Mouse (Mus musculus) heart, postnatal 36 days (tissue): ENCODE results near the gene Nppb. TPM values are rescaled to one million over a fixed set of nuclear protein-coding genes. Genes with fewer than 3 reads are reported as not detected.
A peak's percentile ranks its signal among the peaks of the same experiment; 100 is the strongest.

ENCODE experiments used
- DNase-seq, 2 experiments: peaks; one replicate each; pipeline ENCODE4 v3.0.0; 2021 to 2022
- intact Hi-C: fragments of 180-260 bp; cut with DNase I; formaldehyde crosslinking; loops from one replicate; pipeline ENCODE4 v1.15.1; 2025
- total RNA-seq, 2 experiments: library from RNA; stranded (reverse); gene quantifications; 2 replicates each; pipeline ENCODE4 v1.2.3; 2021

Gene Nppb
- total RNA-seq = 100 to 1,000 TPM in 1 of 2 experiments, 10 to 100 TPM in 1; 93.0 to 227 TPM

DNA sequence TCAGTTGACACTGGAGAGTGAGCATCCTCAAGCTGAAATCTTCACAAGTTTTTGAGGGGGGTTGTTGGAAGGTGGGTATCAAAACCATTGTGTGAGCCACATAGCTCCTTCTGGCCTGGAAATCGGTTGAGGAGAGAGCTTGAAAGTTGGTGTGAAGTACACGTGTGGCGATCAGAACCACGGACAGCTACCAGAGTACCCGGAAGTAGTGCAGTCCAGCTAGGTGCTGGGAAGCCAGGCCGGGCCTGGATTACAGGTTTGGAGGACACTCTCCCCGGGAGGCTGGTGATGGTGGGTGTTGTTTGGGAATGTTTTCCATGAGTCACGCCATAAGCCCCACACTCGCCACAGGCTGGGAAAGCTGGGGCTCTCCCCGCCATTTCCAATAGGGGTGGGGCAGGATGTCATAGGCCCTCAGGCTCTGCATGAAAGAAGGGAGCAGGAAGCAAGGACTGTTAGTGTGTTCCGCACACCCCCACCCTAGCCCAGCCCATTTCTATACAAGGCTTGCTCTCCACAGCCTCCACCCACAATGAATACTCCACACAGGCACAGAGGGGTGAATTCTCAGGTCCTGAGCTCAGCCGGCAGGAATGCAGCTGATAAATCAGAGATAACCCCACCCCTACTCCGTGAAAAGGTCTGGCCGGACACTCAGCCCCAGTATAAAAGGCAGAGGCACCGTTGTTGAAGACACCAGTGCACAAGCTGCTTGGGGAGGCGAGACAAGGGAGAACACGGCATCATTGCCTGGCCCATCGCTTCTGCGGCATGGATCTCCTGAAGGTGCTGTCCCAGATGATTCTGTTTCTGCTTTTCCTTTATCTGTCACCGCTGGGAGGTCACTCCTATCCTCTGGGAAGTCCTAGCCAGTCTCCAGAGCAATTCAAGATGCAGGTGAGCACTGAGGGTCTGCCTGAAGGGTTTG is at the start of gene Nppb:
Gene Nppb (plus strand): TSS at position 584 of the 928 bp plus-strand sequence.
- peak; percentile 50 to 56 for DNase-seq
- intact Hi-C loops = no loop called here

DNA sequence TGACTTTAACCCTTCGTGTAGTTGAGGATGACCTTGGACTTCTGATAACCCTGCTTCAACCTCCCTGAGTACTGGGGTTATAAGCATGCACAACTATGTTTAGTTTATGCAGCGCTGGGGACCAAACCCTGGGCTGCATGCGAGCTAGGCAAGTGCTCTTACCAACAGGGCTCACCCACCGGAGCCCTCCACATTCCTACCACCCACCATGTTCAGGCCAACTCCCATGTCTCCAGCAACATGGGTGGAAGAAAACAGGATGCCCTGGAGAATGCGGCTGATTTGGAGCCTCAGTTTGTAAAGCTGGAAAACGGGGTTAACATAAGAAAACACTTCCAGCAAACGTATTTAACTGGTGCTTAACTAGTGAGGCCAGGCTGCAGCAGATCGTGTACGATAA is 49.7 kb upstream of the Nppb start:
- intact Hi-C loops = loop anchor here (2.0 kb wide), 1 partner anchor 31 kb away; the partner anchor contains the start of gene Mfn2
- DNase-seq = no peak

DNA sequence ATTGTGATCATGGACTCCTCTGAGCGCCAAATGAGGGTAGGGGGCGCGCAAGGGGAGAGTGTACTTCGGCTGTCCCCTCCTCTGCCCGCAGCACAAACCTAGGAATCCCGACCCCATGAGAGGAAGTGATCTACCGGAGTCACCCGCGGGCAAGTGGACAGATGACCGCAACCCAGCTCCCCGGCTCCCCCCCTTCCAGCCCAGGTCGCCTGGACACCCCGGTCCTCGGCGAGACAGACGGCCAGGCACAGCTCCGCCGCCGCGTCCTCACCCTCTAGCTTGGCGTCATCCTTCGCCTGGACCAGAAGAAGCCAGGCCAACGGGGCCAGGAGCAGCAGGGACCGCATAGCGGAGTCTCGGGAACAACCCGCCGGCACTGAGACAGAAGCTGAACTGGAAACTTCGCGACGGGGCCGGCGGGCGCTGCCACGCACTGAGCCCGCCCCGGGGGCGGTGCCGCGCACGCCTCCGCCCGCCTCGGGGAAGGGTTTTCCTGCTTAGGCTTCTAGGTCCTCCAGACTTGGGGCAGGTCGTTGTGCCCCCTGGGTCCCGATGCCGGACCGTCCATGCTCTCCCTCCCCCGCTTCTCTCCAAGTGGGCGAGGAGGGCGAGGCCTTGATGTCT is 49.1 kb upstream of the Nppb start, which contains the start of gene Plod1:
Gene Plod1 (minus strand): TSS at position 437 of the 624 bp plus-strand sequence.
- peak; percentile 91 to 92 for DNase-seq
- intact Hi-C loops = loop anchor here (2.0 kb wide), 1 partner anchor 32 kb away; the partner anchor contains the start of gene Mfn2

DNA sequence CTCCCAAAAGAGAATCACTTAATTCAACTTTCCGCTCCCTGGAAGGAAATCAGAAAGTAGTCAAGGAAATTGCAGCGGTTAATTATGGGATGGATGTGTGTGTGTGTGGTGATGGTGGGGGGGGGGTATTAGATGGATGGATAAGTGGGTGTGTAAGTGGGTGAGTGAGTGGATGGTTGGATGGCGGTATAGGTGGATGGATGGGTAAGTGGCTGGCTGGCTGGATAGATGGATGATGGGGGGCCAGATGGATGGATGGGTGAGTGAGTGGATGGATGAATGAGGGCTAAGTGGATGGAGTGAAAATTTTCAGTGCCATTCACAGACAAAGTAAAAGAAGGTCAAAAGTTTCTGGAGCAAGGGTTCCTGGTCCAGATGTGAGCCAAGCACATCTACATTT is 48.6 kb upstream of the Nppb start:
- intact Hi-C loops = loop anchor here (2.0 kb wide), 1 partner anchor 32 kb away; the partner anchor contains the start of gene Mfn2
- no peak for DNase-seq

DNA sequence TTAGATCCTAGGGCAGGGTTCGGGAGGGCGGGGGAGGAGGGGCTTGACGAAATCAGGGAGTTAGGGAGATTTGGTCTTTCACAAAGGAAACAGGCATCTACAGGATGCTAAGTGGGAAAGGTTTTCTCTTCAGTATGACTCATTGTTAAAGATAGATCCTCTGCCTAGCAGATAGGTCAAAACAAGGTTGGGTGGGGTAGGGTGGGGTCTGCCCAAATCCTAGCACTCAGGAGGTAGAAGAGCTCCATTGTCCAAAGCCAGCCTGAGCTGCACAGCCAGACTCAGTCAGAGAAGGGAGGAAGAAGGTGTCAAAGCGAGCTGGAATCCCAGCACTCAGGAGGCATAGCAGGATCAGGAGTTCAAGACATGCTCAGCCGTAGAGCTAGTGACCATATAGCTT is 48.1 kb upstream of the Nppb start:
- intact Hi-C loops = loop anchor here (2.0 kb wide), 1 partner anchor 33 kb away; the partner anchor contains the start of gene Mfn2
- DNase-seq = peak in 1 of 2 experiments; percentile 33

DNA sequence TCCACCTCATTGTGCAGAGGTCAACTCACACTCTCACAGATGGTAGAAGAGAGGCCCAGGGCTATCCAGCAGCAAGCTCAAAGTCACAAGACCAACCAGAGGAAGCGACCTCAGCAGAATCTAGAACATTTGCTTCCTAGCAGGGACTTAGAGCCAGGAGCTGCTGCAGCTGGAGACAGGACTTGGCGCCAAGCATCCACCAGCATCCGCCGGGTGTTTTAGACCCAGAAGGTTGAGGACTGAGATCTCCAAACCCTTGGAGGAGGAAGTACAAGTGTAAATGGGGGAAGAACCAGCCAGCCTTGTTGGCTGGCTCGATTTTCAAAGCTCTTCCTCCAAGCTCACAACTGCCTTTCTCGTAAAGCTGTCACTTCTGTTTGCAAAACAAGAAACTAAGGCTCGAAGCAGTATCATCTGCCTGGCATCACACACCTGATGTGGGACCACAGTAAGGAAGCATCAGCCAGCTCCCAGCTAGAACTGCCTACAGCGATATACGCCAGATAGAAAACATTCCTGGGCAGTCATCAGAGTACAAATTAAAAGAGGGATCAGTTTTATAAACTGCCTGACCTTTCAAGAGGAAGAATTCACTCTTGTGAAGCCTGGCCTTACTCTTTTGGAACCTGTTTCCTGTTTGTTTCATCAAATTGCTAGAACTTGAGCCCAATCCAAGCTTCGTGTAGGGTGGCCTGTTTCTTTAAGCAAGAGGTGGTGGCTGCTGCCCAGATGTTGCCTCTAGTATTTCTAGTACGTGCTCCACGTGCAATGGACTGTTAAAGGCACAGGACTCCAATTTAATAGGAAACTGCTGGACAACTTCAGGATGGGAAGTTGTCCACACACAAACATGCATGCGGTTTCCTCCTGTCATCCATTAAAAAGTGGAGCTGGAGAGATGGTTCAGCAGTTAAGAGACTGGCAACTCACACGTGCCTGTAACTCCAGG is 47.2 kb upstream of the Nppb start:
- DNase-seq = peak; percentile 65 to 69
- intact Hi-C loops = no loop called here

DNA sequence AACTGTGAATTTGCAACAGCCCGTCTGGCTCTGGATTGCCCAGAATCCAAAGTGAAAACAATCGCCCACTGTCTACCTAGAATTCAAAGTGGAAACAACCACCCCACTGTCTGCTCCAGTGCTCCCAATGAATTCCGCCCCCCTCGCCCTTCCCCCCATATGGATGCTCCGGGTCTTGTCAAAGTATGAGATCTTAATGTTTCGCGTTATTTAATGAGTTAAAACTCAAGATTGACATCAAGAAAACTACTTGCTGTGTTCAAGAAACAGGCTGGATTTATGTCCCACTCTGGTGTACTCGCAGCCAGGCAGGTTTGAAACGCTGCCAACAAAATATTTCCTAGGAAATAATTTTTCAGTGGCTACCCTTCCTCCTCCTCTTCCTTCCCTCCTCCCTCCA is 45.5 kb upstream of the Nppb start:
- intact Hi-C loops = loop anchor here (2.0 to 5.0 kb wide), 2 partner anchors 71 to 212 kb away; partner anchors contain the start of genes Fbxo6, Fv1 and Miip
- DNase-seq = no peak

DNA sequence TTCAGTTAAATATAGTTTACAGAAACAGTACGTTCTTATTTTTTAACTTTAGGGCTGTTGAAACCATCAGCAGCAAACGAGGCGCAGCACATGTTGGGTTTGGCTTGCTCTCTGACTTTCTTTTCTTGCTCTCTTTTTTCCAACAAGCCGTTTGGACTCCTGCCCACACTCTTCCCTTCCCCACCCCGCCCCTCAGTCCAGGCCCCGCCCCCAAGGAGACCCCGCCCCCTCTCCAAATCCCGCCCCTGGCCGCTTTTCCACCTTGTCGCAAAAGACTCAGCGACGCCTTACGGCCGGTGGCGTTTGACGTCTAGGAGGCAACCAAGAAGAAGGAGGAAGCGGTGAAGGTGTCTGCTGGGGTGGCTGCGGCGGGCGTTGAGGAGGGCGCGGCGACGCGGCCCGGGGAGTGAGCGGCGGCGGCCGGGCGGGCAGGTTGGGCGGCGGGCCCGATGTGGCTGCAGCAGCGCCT is 45.0 kb upstream of the Nppb start, which contains the start of gene 2510039O18Rik:
Gene 2510039O18Rik (plus strand): TSS at position 320 of the 469 bp plus-strand sequence.
- intact Hi-C loops = loop anchor here (2.0 to 5.0 kb wide), 2 partner anchors 72 to 212 kb away; partner anchors contain the start of genes Fbxo6, Fv1 and Miip
- peak; percentile 80 to 82 for DNase-seq

DNA sequence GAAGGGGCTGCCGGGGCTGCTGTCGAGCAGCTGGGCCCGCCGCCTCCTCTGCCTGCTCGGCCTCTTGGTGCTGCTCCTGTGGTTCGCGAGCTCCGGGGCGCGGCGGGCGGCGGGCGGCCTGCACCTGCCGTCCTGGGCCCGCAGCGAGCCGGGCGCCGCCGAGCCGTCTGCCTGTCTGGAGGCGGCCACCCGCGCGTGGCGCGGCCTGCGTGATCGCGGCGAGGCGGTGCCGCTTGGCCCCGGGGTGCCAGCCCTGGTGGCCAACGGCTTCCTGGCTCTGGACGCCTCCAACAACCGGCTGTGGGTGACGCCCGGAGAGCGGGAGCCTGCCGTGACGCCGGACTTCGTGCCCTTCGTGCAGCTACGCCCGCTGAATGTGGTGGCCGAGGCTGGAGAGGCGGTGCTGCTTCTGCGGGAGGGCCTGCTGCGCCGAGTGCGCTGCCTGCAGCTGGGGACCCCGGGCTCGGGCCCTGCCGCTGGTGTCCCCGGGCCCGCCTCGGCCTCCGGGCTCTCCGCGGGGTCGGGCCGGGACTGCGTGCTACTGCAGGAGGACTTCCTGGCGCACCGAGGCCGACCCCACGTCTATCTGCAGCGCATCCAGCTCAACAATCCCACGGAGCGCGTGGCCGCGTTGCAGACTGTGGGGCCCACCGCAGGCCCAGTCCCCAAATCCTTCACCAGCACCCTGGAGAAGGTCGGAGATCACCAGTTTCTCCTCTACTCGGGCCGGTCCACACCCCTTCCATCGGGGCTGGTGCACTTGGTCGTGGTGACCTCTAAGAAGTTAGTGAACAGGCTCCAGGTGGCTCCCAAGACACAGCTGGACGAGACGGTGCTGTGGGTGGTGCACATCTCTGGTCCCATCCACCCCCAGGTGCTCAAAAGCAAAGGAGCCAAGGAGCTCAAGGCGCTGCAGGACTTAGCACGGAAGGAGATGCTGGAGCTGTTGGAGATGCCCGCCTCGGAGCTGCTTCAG is 44.3 kb upstream of the Nppb start:
- DNase-seq = no peak
- intact Hi-C loops = loop anchor here (2.0 to 5.0 kb wide), 2 partner anchors 73 to 211 kb away; partner anchors contain the start of genes Fbxo6, Fv1 and Miip

DNA sequence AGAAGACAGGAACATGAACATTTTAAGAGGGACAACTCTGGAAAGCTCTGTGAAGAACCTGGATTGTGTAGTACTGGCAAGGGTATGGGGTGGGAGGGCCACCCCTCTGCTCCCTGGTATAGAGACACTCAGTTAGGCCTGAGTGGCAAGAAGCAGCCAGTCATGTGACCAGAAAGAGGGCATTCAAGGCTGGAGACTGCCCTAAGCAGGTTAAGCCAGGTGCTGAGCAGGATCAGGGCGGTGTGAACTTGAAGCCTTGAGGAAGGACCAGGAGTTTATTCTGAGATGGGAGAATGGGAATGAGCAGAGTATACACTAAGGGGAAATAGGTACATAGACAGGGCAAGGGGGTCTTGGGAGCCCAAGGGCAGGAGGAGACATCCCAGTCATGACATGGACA is 42.6 kb upstream of the Nppb start:
- intact Hi-C loops = loop anchor here (5.0 kb wide), 1 partner anchor 209 kb away; the partner anchor contains the start of gene Fbxo6

DNA sequence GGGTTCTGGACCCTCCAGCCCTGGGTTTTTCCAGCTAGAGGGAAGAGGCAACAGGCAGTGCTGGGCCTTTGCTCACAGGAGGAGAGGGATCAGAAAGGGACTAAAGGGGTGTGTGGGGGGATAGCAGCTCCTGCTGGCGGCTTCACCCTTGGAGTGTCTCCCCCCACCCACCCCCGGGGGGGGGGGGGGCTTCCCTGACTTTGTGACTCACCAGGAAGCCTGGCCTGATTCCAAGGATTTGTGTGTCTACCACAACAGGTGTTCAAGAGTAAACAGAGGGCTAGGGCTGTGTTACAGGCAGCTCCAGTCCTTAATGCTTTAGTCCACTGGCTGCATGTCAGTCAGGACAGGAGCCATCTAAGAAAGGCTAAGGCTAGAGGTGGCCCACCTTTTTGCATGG is 38.1 kb upstream of the Nppb start:
- DNase-seq = no peak
- intact Hi-C loops = no loop called here

More for the DNA sequence above, 42.6 kb upstream of the Nppb start:
- DNase-seq = no peak

DNA sequence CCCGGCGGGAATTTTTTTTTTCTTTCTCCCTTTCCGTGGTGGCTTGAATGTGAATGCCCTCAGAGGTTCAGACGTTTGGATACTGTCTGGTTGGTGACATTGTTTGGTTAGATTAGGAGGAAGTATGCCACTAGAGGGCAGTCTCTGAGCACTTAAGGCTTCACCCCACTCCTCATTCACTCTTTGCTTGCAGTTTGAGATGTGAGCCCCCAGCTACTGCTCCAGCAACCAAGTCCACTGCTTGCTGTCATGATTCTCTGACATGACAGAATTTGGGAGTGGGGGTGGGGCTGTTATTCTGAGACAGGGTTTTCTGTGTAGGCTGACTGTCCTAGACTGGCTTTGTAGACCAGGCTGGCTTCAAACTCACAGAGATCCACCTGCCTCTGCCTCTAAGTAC is 32.0 kb upstream of the Nppb start:
- DNase-seq = no peak
- intact Hi-C loops = loop anchor here (1.0 to 2.0 kb wide), 2 partner anchors 35 to 107 kb away; no protein-coding TSS in a partner anchor

DNA sequence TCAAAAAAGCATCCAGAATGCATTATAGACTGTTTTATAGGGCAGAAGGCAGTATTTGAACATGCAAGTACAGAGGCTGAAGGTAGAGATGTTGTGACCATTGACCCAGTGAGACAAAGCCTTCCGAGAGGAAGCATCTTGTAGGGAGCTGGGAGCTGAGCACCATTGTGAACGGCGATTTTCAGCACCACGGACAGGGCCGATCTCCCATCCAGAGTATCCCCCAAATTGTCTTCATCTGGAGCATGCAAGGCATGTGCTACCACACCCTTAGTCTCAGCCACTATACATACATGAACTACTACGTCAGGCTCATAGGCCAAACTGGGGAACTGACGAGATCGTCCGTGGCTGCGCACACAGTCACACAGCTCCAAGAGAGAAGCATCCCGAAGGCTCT is 28.4 kb upstream of the Nppb start:
- no peak for DNase-seq
- intact Hi-C loops = no loop called here

DNA sequence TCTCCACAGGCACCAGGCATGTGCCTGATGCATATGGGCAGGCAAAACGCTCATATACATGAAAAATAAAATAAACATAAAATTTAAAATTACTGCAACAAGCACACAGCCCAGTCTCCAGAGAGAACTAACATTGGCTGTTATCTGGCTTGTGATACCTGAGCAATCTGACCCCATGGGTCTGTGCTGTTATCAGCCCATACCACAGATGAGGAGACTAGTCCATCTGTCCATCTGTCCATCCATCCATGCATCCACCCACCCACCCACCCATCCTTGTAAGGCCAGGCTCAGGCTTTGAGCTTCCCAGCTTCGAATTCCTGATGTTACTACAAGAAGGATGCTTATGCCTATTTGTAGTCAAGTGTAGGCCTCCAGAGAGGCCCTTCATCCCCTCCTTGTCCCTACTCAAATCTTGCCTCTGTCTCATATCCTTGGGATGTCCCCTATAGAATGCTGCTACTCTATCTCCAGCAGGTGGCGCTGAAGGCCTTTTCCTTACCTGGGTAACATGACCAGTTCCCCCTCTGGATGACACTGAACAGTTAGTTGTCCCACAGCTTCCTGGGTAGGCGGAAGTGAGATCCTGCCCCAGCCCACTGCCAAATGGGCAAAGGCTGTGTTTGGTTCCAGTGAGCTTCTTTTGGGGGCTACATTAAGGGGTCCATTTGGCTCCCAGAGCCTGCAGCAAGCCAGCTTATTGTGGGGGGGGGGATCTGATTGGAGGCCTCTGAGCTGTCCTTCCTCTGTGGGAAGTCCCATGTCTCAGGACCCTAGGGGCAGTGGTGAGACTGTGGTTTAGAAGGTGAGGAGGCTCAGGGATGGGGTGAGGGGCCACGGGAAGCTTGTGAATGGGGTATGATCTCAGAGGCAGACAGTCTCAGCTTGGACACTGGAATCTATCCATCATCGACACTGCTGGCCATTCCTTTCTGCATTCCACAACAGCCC is 25.4 kb upstream of the Nppb start:
- peak; percentile 66 to 70 for DNase-seq

DNA sequence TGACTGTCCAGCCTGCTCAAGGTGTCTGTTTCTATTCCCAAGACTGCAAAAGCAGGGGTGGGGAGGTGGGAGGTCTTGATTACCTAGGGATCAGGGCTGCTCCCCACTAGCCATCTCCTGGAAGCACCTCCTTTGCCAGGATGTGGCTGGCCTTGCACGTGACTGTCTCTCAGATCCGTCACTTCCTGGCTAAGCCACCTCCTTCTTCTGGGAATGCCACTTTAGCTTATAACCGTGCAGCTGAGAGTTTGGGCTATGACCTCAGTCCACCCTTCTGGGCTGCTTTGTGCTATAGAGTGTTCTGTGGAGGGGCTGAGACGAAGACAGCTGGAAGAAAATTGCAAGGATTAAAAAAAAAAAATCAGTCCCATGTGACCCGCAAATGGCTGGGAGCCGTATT is 22.8 kb upstream of the Nppb start:
- intact Hi-C loops = no loop called here

More for the DNA sequence above, 25.4 kb upstream of the Nppb start:
- intact Hi-C loops = loop anchor here (1.0 kb wide), 1 partner anchor 47 kb away; no protein-coding TSS in a partner anchor

DNA sequence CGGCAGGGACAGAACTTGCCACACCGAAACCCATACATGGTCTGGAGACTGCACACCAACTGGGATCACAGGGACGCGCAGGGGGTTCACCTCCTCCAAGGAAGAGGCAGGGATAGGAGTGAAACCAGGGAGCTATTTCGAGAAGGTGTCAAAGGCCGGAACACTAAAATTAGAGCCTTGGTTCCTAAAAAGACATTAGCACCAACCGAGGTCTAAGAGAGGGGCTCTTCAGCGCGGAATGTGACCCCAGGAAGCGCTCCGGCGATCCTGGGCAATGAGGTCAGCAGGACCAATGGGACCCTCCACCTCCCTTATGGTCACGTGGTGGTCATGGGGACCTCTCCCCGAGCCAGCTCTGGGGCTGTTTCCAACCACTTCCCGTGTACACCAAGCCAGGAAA is 22.0 kb upstream of the Nppb start:
- peak in 1 of 2 experiments; percentile 35 for DNase-seq
- intact Hi-C loops = no loop called here

More for the DNA sequence above, 22.8 kb upstream of the Nppb start:
- no peak for DNase-seq

DNA sequence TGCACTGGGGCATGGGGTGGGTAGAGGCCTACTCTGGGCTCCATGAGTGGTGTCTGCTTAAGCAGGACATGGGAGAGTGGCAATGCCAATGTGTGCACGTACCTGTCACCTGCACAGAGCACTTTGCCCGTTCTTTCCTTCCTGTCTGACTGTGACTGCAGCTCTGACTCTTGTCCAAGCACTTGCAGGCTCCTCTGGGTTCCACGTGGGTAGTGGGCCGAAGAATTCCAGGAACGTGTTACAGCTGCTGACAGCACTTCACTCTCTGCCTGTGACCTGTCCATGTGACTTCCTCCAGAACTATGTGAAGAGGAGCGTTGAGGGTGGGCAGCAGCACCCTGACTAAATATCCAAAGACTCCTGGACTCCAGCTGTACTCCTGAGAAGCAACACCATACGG is 19.9 kb upstream of the Nppb start:
- intact Hi-C loops = no loop called here
- no peak for DNase-seq
